Mouse (Mus musculus): ENCODE measurements around the gene Arhgap44. TPM values are rescaled to one million over a fixed set of nuclear protein-coding genes. Genes with fewer than 3 reads are reported as not detected.

Gene Arhgap44
- polyA plus RNA-seq (2016; fragmentation: Nextera tagmentation; extraction: Ambion mirVana), result 4.1 and 5.0 TPM in 2 replicates

- 0 out of 2 replicates have a peak, but pooled peaks cover 4% of the 10 kb centered on the region for H3K9me3 ChIP-seq
- peak; percentile 89 for ATAC-seq (ENCODE audit: insufficient number of reproducible peaks, insufficient read depth, low FRiP score, low TSS enrichment, low read depth)
- peak within 1 kb of the TSS; percentile 83 for H3K9ac ChIP-seq (replicated peaks)
- H3K27me3 ChIP-seq, result peaks cover 32% of the 10 kb centered on the region
- H3K4me1 ChIP-seq (replicated peaks), result peaks cover 14% of the 10 kb centered on the region
- H3K4me3 ChIP-seq (replicated peaks), result peak within 1 kb of the TSS; percentile 91
- H3K36me3 ChIP-seq, result no peaks in the 10 kb centered on the region
- H3K4me2 ChIP-seq, result peak within 1 kb of the TSS; percentile 94
- WGBS, result under 1% methylated on average over 27 of the region's 27 CpGs
- H3K27ac ChIP-seq, result no peak within 1 kb of the TSS
These were observed at the start of gene Arhgap44 for GRCm38 (mm10) chr11:65162767-65163120. Arhgap44 (minus strand) TSS chr11:65162961.

- Histone ChIP-seq H3K4me3 (replicated peaks) (no peak overlapping the region), H3K9ac (replicated peaks) (no peak overlapping the region), H3K4me1 (replicated peaks) (0 out of 2 replicates have a peak, but pooled peaks cover 3% of the 10 kb centered on the region), H3K4me2 (no peak overlapping the region), H3K9me3 (no peaks in the 10 kb centered on the region), H3K36me3 (no peaks in the 10 kb centered on the region), H3K27ac (no peak overlapping the region), H3K27me3 (no peaks in the 10 kb centered on the region)
- no peak for ATAC-seq (ENCODE audit: insufficient number of reproducible peaks, insufficient read depth, low FRiP score, low TSS enrichment, low read depth)
- WGBS, result 78% methylated on average over 6 of the region's 6 CpGs
These were observed 48.9 kb upstream of the Arhgap44 start for GRCm38 (mm10) chr11:65211701-65212100.

- 65% methylated on average over 6 of the region's 6 CpGs for WGBS
- Histone ChIP-seq H3K9me3 (no peaks in the 10 kb centered on the region), H3K4me3 (replicated peaks) (no peak overlapping the region), H3K27ac (no peak overlapping the region), H3K4me1 (replicated peaks) (no peaks in the 10 kb centered on the region), H3K4me2 (no peak overlapping the region), H3K9ac (replicated peaks) (no peak overlapping the region), H3K27me3 (no peaks in the 10 kb centered on the region), H3K36me3 (no peaks in the 10 kb centered on the region)
- no peak for ATAC-seq (ENCODE audit: insufficient number of reproducible peaks, insufficient read depth, low FRiP score, low TSS enrichment, low read depth)
These were observed 46.7 kb upstream of the Arhgap44 start for GRCm38 (mm10) chr11:65209441-65209840.

GRCm38 (mm10) chr11:65205306-65205705 is 42.5 kb upstream of the Arhgap44 start:
- no peaks in the 10 kb centered on the region for H3K36me3 ChIP-seq
- H3K4me1 ChIP-seq (replicated peaks), result no peaks in the 10 kb centered on the region
- 83% methylated on average over 5 of the region's 5 CpGs for WGBS
- no peak overlapping the region for H3K27ac ChIP-seq
- H3K4me3 ChIP-seq (replicated peaks), result no peak overlapping the region
- no peaks in the 10 kb centered on the region for H3K27me3 ChIP-seq
- no peak for ATAC-seq (ENCODE audit: insufficient number of reproducible peaks, insufficient read depth, low FRiP score, low TSS enrichment, low read depth)
- H3K9me3 ChIP-seq, result no peaks in the 10 kb centered on the region
- H3K4me2 ChIP-seq, result no peak overlapping the region
- H3K9ac ChIP-seq (replicated peaks), result no peak overlapping the region

GRCm38 (mm10) chr11:65204651-65205050 is 41.9 kb upstream of the Arhgap44 start:
- H3K4me2 ChIP-seq, result no peak overlapping the region
- no peak overlapping the region for H3K9ac ChIP-seq (replicated peaks)
- H3K27ac ChIP-seq, result no peak overlapping the region
- H3K36me3 ChIP-seq, result no peaks in the 10 kb centered on the region
- 85% methylated on average over 13 of the region's 13 CpGs for WGBS
- H3K27me3 ChIP-seq, result no peaks in the 10 kb centered on the region
- no peak overlapping the region for H3K4me3 ChIP-seq (replicated peaks)
- no peak for ATAC-seq (ENCODE audit: insufficient number of reproducible peaks, insufficient read depth, low FRiP score, low TSS enrichment, low read depth)
- H3K9me3 ChIP-seq, result no peaks in the 10 kb centered on the region
- H3K4me1 ChIP-seq (replicated peaks), result no peaks in the 10 kb centered on the region

- Histone ChIP-seq H3K9me3 (no peaks in the 10 kb centered on the region), H3K36me3 (no peaks in the 10 kb centered on the region), H3K4me2 (no peak overlapping the region), H3K27ac (no peak overlapping the region), H3K9ac (replicated peaks) (no peak overlapping the region), H3K4me3 (replicated peaks) (no peak overlapping the region), H3K4me1 (replicated peaks) (no peaks in the 10 kb centered on the region), H3K27me3 (no peaks in the 10 kb centered on the region)
- WGBS, result 81% methylated on average over 1 of the region's 1 CpGs
- ATAC-seq (ENCODE audit: insufficient number of reproducible peaks, insufficient read depth, low FRiP score, low TSS enrichment, low read depth), result no peak
These were observed 40.3 kb upstream of the Arhgap44 start for GRCm38 (mm10) chr11:65203020-65203419.

GRCm38 (mm10) chr11:65202236-65202635 is 39.5 kb upstream of the Arhgap44 start:
- 33% methylated on average over 5 of the region's 5 CpGs for WGBS
- Histone ChIP-seq H3K4me1 (replicated peaks) (no peaks in the 10 kb centered on the region), H3K4me3 (replicated peaks) (no peak overlapping the region), H3K4me2 (no peak overlapping the region), H3K9ac (replicated peaks) (no peak overlapping the region), H3K9me3 (no peaks in the 10 kb centered on the region), H3K27ac (no peak overlapping the region), H3K36me3 (no peaks in the 10 kb centered on the region), H3K27me3 (no peaks in the 10 kb centered on the region)
- ATAC-seq (ENCODE audit: insufficient number of reproducible peaks, insufficient read depth, low FRiP score, low TSS enrichment, low read depth), result no peak

GRCm38 (mm10) chr11:65198026-65198425 is 35.3 kb upstream of the Arhgap44 start:
- Histone ChIP-seq H3K36me3 (no peaks in the 10 kb centered on the region), H3K27me3 (0 out of 2 replicates have a peak, but pooled peaks cover 3% of the 10 kb centered on the region), H3K4me1 (replicated peaks) (no peaks in the 10 kb centered on the region), H3K9me3 (no peaks in the 10 kb centered on the region), H3K4me3 (replicated peaks) (no peak overlapping the region), H3K4me2 (no peak overlapping the region), H3K9ac (replicated peaks) (no peak overlapping the region), H3K27ac (no peak overlapping the region)
- 89% methylated on average over 3 of the region's 3 CpGs for WGBS
- no peak for ATAC-seq (ENCODE audit: insufficient number of reproducible peaks, insufficient read depth, low FRiP score, low TSS enrichment, low read depth)

- Histone ChIP-seq H3K4me2 (no peak overlapping the region), H3K27me3 (0 out of 2 replicates have a peak, but pooled peaks cover 3% of the 10 kb centered on the region), H3K4me1 (replicated peaks) (no peaks in the 10 kb centered on the region), H3K9ac (replicated peaks) (no peak overlapping the region), H3K9me3 (no peaks in the 10 kb centered on the region), H3K36me3 (no peaks in the 10 kb centered on the region), H3K4me3 (replicated peaks) (no peak overlapping the region), H3K27ac (no peak overlapping the region)
- 6% methylated on average over 3 of the region's 3 CpGs for WGBS
- no peak for ATAC-seq (ENCODE audit: insufficient number of reproducible peaks, insufficient read depth, low FRiP score, low TSS enrichment, low read depth)
These were observed 34.5 kb upstream of the Arhgap44 start for GRCm38 (mm10) chr11:65197280-65197679.

- H3K4me2 ChIP-seq, result no peak overlapping the region
- no peak overlapping the region for H3K4me3 ChIP-seq (replicated peaks)
- WGBS, result 73% methylated on average over 12 of the region's 12 CpGs
- H3K27ac ChIP-seq, result no peak overlapping the region
- no peaks in the 10 kb centered on the region for H3K36me3 ChIP-seq
- no peak overlapping the region for H3K9ac ChIP-seq (replicated peaks)
- H3K9me3 ChIP-seq, result no peaks in the 10 kb centered on the region
- H3K27me3 ChIP-seq, result peaks cover 6% of the 10 kb centered on the region
- H3K4me1 ChIP-seq (replicated peaks), result no peaks in the 10 kb centered on the region
- no peak for ATAC-seq (ENCODE audit: insufficient number of reproducible peaks, insufficient read depth, low FRiP score, low TSS enrichment, low read depth)
These were observed 24.2 kb upstream of the Arhgap44 start for GRCm38 (mm10) chr11:65186974-65187373.

- no peak overlapping the region for H3K4me2 ChIP-seq
- H3K4me1 ChIP-seq (replicated peaks), result no peaks in the 10 kb centered on the region
- H3K9me3 ChIP-seq, result no peaks in the 10 kb centered on the region
- no peaks in the 10 kb centered on the region for H3K36me3 ChIP-seq
- H3K27ac ChIP-seq, result no peak overlapping the region
- H3K27me3 ChIP-seq, result peaks cover 6% of the 10 kb centered on the region
- 100% methylated on average over 1 of the region's 1 CpGs for WGBS
- no peak for ATAC-seq (ENCODE audit: insufficient number of reproducible peaks, insufficient read depth, low FRiP score, low TSS enrichment, low read depth)
- H3K4me3 ChIP-seq (replicated peaks), result no peak overlapping the region
- no peak overlapping the region for H3K9ac ChIP-seq (replicated peaks)
These were observed 22.4 kb upstream of the Arhgap44 start for GRCm38 (mm10) chr11:65185114-65185513.

- ATAC-seq (ENCODE audit: insufficient number of reproducible peaks, insufficient read depth, low FRiP score, low TSS enrichment, low read depth), result no peak
- 85% methylated on average over 4 of the region's 4 CpGs for WGBS
These were observed 7.5 kb upstream of the Arhgap44 start for GRCm38 (mm10) chr11:65170121-65170750.

More at GRCm38 (mm10) chr11:65170121-65170750, 7.5 kb upstream of the Arhgap44 start:
- Histone ChIP-seq H3K36me3 (no peaks in the 10 kb centered on the region), H3K4me3 (replicated peaks) (no peak overlapping the region), H3K27me3 (no peaks in the 10 kb centered on the region; the same call in 1 of the 2 replicates), H3K4me2 (no peak overlapping the region), H3K27ac (no peak overlapping the region), H3K9me3 (no peaks in the 10 kb centered on the region), H3K9ac (replicated peaks) (no peak overlapping the region), H3K4me1 (replicated peaks) (no peaks in the 10 kb centered on the region)

Data from limb, embryonic 12.5 days (tissue).